Mouse (Mus musculus) naive thymus-derived CD4-positive, alpha-beta T cell, adult 2 months (primary cell): ENCODE data around the gene Zfp575.
A peak's percentile ranks its signal among the peaks of the same experiment; 100 is the strongest.

Experiments
- DNase-seq: peaks from one replicate; pipeline ENCODE4 v3.0.0-alpha.2; 2011; ENCODE audit warnings: low read depth

Gene Zfp575

DNA sequence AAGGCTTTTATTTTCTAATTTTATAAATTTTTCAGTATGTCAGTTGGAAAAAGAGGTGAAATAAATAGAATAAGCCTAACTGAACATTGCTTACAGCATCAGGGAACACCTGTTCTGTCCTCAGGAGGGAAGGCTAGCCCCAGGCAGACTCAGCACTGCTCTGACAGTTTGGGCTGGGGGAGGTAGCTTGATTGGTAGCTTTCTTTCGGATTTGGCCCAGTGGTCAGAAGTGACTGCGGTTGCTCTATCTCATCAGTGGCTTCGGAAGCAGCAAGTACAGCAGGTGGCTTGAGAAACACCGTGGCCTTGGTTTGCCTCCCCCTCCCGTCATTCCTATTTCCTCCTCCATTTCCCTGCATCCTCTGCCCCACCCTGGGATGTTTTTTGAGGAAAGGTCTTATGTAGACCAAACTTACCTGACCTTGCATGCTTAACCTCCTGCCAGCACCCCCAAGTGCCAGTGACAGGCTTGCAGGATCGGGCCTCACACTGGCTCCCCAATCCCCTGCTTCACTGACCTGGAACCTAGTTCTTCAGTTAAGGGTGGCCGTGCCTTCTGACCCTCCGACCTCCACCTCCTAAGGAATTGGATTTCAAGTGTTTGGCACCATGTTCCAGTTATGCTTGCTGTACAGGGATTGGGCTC, 24.1 kb downstream of the Zfp575 start:
- no peak for DNase-seq

- DNase-seq, result no peak
Measured at GRCm38 (mm10) chr7:24561450-24561849, 26.0 kb downstream of the Zfp575 start.

- DNase-seq, result no peak
Measured at GRCm38 (mm10) chr7:24555786-24556185, 31.7 kb downstream of the Zfp575 start.

GRCm38 (mm10) chr7:24551985-24552759, 35.3 kb downstream of the Zfp575 start:
- no peak for DNase-seq

DNA sequence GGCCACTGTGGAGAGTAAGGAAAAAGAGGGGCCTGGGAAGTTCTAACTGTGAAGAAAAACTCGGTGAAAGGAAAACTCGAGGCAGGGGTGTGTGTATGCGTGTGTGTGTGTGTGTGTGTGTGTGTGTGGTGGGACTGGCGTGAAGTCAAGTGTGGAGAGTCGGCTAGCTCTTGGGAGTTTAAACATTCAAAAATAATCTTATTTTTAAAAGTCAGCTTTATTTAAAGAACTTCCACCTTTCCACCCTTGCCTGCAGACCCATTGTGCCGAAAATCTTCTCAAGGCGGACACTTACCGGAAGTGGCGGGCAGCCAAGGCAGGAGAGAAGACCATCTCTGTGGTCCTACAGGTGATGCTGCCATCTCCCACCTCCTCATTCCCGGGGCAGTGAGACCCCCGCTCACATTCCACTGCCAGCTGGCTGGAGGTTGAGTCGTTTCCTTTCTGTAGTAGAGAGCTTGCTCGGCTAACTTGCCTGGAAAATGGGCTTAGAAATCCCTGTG, 39.9 kb downstream of the Zfp575 start:
- peak; percentile 22 for DNase-seq

DNA sequence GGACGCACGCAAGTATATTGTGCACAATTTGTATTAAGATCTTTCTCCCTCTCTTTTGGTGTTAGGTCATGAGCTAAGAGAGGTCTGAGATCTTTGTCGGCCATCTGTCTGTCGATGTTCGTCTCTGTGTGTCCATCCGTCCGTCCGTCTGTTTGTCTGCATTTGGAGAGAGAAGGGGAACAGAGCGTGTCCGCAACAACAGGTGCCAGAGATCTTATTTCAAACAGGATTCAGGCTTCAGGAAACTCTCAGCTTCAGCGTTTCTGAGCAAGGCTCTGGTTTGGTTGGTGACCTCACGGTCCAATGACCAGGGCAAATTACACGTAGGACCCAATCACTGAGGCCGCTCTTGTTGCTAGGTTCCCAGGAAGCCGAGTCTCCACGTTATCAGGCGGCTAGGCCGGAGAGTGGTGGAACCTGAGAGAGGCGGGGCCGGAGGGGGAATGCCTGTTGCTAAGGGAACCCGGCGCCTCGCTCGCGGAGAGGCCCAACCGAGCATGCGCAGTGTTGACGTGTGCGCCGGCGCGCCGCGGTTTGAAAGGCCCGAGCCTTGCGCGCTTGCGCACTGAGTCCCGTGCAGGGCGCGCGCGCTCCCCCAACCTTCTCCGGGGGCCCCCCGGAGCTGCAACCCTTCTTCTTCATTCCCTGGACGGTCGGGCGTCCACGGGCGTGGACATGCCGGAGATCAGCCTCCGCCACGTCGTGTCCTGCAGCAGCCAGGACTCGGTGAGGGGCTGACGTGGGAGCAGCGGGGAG, 40.6 kb downstream of the Zfp575 start:
- DNase-seq, result peak; percentile 98

GRCm38 (mm10) chr7:24546068-24546614, 41.3 kb downstream of the Zfp575 start, which contains the start of the genes Pinlyp and Xrcc1:
Gene Pinlyp, minus strand, starts transcription at chr7:24546118.
Gene Xrcc1, plus strand, starts transcription at chr7:24546289.
- DNase-seq, result no peak

DNA sequence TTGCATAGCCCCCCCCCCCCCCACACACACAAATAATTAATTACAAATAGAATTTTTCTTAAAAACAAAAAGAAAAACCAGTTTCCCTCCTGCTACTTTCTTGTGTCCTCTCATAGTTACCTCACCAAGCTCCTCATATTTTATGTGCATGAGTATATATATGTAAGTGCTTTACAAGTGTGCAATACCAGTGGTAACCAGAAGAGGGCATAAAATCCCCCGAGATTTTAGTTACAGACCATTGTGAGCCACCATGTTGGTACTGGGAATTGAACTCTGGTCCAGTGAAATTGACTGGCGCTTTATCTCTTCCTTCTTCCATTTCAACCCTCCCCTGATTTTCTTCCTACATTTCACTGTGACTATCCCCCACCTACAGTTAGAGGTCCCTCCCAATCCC, 42.9 kb downstream of the Zfp575 start:
- DNase-seq, result peak; percentile 50

DNA sequence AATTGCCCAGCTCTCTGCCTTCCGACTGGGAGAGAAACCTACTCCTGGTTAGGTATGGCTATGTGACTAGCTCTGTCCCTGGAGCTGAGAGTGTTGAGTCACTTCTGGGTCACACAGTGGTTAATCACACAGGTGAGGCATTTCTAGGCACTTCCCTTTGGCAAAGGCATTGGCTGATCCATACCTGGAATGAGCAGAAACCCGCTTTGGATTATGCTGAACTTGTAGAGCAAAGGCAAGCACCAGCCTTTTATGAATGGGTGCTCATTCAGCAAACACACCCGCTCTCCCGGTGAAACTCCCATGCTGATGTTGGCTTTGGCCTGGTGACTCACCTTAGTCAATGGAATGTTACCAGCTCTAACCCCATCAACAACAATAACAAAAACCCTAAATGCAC, 47.8 kb downstream of the Zfp575 start:
- no peak for DNase-seq

- DNase-seq, result no peak
Measured at GRCm38 (mm10) chr7:24538701-24539100, 48.7 kb downstream of the Zfp575 start.

- DNase-seq, result no peak
Measured at GRCm38 (mm10) chr7:24538154-24538553, 49.3 kb downstream of the Zfp575 start.

GRCm38 (mm10) chr7:24537591-24537990, 49.9 kb downstream of the Zfp575 start:
- no peak for DNase-seq

- DNase-seq, result no peak
Measured at GRCm38 (mm10) chr7:24537081-24537480, 50.4 kb downstream of the Zfp575 start.

DNA sequence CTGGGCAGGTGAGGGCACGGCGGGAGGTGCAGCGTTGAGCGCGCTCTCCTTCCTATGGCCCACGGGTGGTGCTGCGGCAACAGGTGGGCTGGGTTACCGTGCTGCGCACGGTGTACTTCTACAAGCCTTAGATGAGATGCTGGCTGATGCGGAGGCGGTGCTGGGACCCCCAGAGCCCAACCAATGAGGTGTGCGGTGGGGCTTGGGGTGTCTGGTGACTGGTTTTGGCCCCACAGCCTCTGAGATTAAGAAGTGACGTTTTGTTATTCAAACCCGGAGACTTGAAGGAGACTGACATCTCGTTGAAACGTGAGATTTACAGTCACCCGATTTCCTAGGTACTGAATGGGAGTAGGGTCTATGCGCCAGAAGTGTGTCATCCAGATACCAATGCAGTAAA, 53.1 kb downstream of the Zfp575 start:
- DNase-seq, result no peak
